Mouse (Mus musculus): ENCODE measurements at regions not wholly inside any gene's neighbourhood (a gene's known extent, or its start where the extent isn't known, plus 50 kb on each side); places are given as distances from the start of the nearest gene placed in this dataset.

DNA sequence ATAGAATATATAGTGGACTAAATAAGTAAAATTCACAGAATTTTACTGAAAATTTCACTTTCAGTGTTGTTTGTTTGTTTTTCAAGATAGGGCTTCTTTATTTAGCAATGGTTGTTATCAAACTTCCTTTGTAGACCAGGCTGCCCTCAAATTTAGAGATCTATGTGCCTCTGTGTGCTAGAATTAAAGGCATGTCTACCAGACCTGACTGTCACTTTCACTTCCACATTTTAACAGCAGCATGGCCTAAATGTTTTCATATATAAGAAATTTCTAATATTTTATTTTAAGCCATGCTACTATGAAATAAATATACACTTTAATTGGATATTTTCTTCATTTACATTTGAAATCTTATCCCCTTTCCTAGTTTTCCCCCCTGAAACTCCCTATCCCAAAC, 1140.5 kb downstream of the Stim2 start (continued):
- no peak for TF ChIP-seq ZC3H11A (IDR thresholded peaks at IDR 0.05; ENCODE audit: low read depth, low read length)

DNA sequence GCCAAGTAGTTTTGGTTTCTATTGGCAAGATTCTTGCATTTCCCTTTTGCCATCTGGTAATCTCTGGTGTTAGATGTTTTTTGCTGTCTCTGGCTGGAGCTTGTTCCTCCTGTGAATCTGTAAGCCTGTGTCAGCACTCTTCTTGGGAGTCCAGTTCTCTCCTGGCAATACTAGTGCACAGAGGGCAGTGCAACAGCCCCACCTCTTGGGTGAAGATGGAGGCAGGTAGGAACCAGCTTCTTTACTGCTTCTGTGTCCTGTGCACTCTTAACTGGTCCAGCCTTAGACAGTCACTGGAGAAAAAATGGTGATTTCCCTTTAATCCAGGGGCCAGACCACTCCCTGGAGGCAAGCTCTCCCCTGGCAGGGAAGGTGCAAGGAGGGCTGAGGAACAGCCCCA, 1149.1 kb downstream of the Stim2 start:
- Histone ChIP-seq H3K9ac (ENCODE audit: insufficient read depth, low read depth) (no peak overlapping the region), H3K27ac (ENCODE audit: insufficient read depth, low read depth) (no peak overlapping the region), H3K27me3 (replicated peaks) (no peaks in the 10 kb centered on the region), H3K36me3 (replicated peaks in 1 of 2; ENCODE audit: control insufficient read depth in 1 of 2, insufficient read depth in 1 of 2, low read length in 1 of 2) (no peaks in the 10 kb centered on the region), H3K4me2 (ENCODE audit: insufficient read depth, low read depth, poor library complexity, severe bottlenecking) (no peak overlapping the region), H3K4me3 (replicated peaks in 1 of 3; ENCODE audit: low read depth in 2 of 3, low read length in 2 of 3, poor library complexity in 1 of 3) (no peak overlapping the region), H3K79me2 (replicated peaks; ENCODE audit: control insufficient read depth, extremely low read depth, insufficient read depth, poor library complexity, severe bottlenecking) (no peaks in the 10 kb centered on the region), H3K9me3 (replicated peaks; ENCODE audit: low read length) (no peaks in the 10 kb centered on the region), H3K4me1 (ENCODE audit: control insufficient read depth in 1 of 2, insufficient read depth in 2 of 2) (0 out of 4 replicates have a peak, but pooled peaks cover 0 to 3% of the 10 kb centered on the region in 2 experiments)
- in situ Hi-C loops (cut with MboI; ENCODE audit: low pct_ligation_motif_present, low pct_unique_long_range_greater_than_20kb, low sequenced_read_pairs) (loop anchor here (25.0 kb wide), 1 partner anchor 335 kb away; no protein-coding TSS in a partner anchor), dilution Hi-C loops (cut with MboI; ENCODE audit: extremely low pct_ligation_motif_present, extremely low pct_unique_long_range_greater_than_20kb, low sequenced_read_pairs) (no loop called here)
- TF ChIP-seq RAD21 (IDR thresholded peaks at IDR 0.05; ENCODE audit: low read depth, low read length) = peak; percentile 62
- no peak for TF ChIP-seq GABPA (IDR thresholded peaks at IDR 0.05; ENCODE audit: insufficient replicate concordance, low read depth, low read length)
- peak; percentile 32 for TF ChIP-seq SMC3 (IDR thresholded peaks at IDR 0.05; ENCODE audit: low read depth, low read length)
- TF ChIP-seq CTCF (conservative IDR thresholded peaks at IDR 0.05 in 1 of 2, IDR thresholded peaks at IDR 0.05 in 1 of 2; ENCODE audit: low read depth in 2 of 2, low read length in 2 of 2) = peak in 1 of 2 experiments; percentile 51; a peak in 2 of 4 replicates
- DNase-seq (ENCODE audit: extremely low read depth) = no peak

DNA sequence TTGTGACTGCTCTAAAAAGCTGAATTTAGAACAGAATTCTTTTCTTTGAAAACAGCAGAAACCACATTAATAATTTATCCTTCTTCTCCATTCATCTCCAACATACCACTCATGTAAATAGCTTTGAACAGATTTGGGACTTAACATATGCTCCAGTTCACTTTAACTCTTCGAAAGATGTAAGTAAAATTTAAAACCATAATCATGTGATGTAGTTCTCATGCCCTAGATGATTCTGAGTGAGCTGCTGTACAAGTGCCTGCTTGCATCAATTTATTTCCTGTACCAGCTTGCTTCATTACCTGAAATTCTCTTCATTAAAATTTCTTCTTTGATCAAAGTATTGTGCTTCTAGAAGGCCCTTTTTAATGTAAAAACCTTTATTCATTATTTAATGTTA, 1176.5 kb downstream of the Stim2 start:
- Histone ChIP-seq H3K36me3 (replicated peaks in 1 of 2; ENCODE audit: control insufficient read depth in 1 of 2, insufficient read depth in 1 of 2, low read length in 1 of 2) (no peaks in the 10 kb centered on the region), H3K4me2 (ENCODE audit: insufficient read depth, low read depth, poor library complexity, severe bottlenecking) (no peak overlapping the region), H3K4me1 (ENCODE audit: control insufficient read depth in 1 of 2, insufficient read depth in 2 of 2) (no peaks in the 10 kb centered on the region), H3K27me3 (replicated peaks) (no peaks in the 10 kb centered on the region), H3K4me3 (replicated peaks in 1 of 3; ENCODE audit: low read depth in 2 of 3, low read length in 2 of 3, poor library complexity in 1 of 3) (no peak overlapping the region), H3K9me3 (replicated peaks; ENCODE audit: low read length) (no peaks in the 10 kb centered on the region), H3K9ac (ENCODE audit: insufficient read depth, low read depth) (no peak overlapping the region), H3K79me2 (replicated peaks; ENCODE audit: control insufficient read depth, extremely low read depth, insufficient read depth, poor library complexity, severe bottlenecking) (no peaks in the 10 kb centered on the region), H3K27ac (ENCODE audit: insufficient read depth, low read depth) (no peak overlapping the region)
- no peak for DNase-seq (ENCODE audit: extremely low read depth)
- in situ Hi-C loops (cut with MboI; ENCODE audit: low pct_ligation_motif_present, low pct_unique_long_range_greater_than_20kb, low sequenced_read_pairs) = no loop called here
- TF ChIP-seq CHD2 (IDR thresholded peaks at IDR 0.05; ENCODE audit: low read length) (no peak), GABPA (IDR thresholded peaks at IDR 0.05; ENCODE audit: insufficient replicate concordance, low read depth, low read length) (no peak), MAZ (IDR thresholded peaks at IDR 0.05; ENCODE audit: low read depth, low read length) (no peak), USF2 (conservative IDR thresholded peaks at IDR 0.05; ENCODE audit: low read depth, low read length) (no peak), POLR2A (IDR thresholded peaks at IDR 0.05; ENCODE audit: low read depth, low read length) (no peak), UBTF (IDR thresholded peaks at IDR 0.05; ENCODE audit: low read depth, low read length) (no peak), IRF4 (IDR thresholded peaks at IDR 0.05; ENCODE audit: low read depth, low read length) (no peak), NRF1 (IDR thresholded peaks at IDR 0.05; ENCODE audit: low read depth, low read length) (no peak), NELFE (IDR thresholded peaks at IDR 0.05; ENCODE audit: low read depth, low read length) (no peak), MAX (IDR thresholded peaks at IDR 0.05; ENCODE audit: low read length) (no peak), MYC (IDR thresholded peaks at IDR 0.05; ENCODE audit: low read depth, low read length) (no peak), SIN3A (IDR thresholded peaks at IDR 0.05; ENCODE audit: low read length) (no peak), ELF1 (IDR thresholded peaks at IDR 0.05; ENCODE audit: low read depth, low read length) (no peak), KAT2A (IDR thresholded peaks at IDR 0.05; ENCODE audit: insufficient replicate concordance, low read length) (no peak), ZKSCAN1 (IDR thresholded peaks at IDR 0.05; ENCODE audit: borderline replicate concordance, low read depth, low read length) (no peak), POLR2AphosphoS2 (IDR thresholded peaks at IDR 0.05; ENCODE audit: low read depth, low read length) (no peak), MAFK (IDR thresholded peaks at IDR 0.05; ENCODE audit: insufficient replicate concordance, low read length) (no peak), EP300 (IDR thresholded peaks at IDR 0.05; ENCODE audit: low read length) (no peak), USF1 (IDR thresholded peaks at IDR 0.05; ENCODE audit: low read depth, low read length) (no peak), BHLHE40 (IDR thresholded peaks at IDR 0.05; ENCODE audit: low read depth, low read length) (no peak)
- dilution Hi-C loops (cut with MboI; ENCODE audit: extremely low pct_ligation_motif_present, extremely low pct_unique_long_range_greater_than_20kb, low sequenced_read_pairs) = no loop called here

Measured in CH12.LX (cell line).